Mouse (Mus musculus) thymus, postnatal 36 days (tissue): ENCODE measurements around the gene Zfc3h1.

Experiments used
- DNase-seq, 2 experiments: peaks; one replicate each; pipeline ENCODE4 v3.0.0; 2022; ENCODE audit warnings: mixed read lengths in 2 of 2

Zfc3h1 gene

GRCm38 (mm10) chr10:115385018-115386002 is 551 bp downstream of the Zfc3h1 start:
- DNase-seq: peak; percentile 70 to 76

- no peak for DNase-seq
These were observed 3.1 kb downstream of the Zfc3h1 start for GRCm38 (mm10) chr10:115387891-115388290.

GRCm38 (mm10) chr10:115391076-115391475 is 6.3 kb downstream of the Zfc3h1 start:
- DNase-seq: no peak

GRCm38 (mm10) chr10:115391896-115392295 is 7.1 kb downstream of the Zfc3h1 start:
- DNase-seq: no peak

GRCm38 (mm10) chr10:115406393-115406792 is 21.6 kb downstream of the Zfc3h1 start:
- DNase-seq: peak; percentile 46 to 51

GRCm38 (mm10) chr10:115413496-115413895 is 28.7 kb downstream of the Zfc3h1 start:
- no peak for DNase-seq

- no peak for DNase-seq
These were observed 29.3 kb downstream of the Zfc3h1 start for GRCm38 (mm10) chr10:115414056-115414455.

- no peak for DNase-seq
These were observed 37.2 kb downstream of the Zfc3h1 start for GRCm38 (mm10) chr10:115421976-115422375.

- DNase-seq: no peak
These were observed 40.6 kb downstream of the Zfc3h1 start for GRCm38 (mm10) chr10:115425351-115425750.

- no peak for DNase-seq
These were observed 52.5 kb downstream of the Zfc3h1 start for GRCm38 (mm10) chr10:115437286-115437685.

GRCm38 (mm10) chr10:115448614-115449013 is 63.9 kb downstream of the Zfc3h1 start:
- DNase-seq: no peak

- DNase-seq: no peak
These were observed 72.7 kb downstream of the Zfc3h1 start for GRCm38 (mm10) chr10:115457368-115458021.

GRCm38 (mm10) chr10:115462646-115463045 is 77.9 kb downstream of the Zfc3h1 start:
- no peak for DNase-seq

GRCm38 (mm10) chr10:115465072-115465471 is 80.3 kb downstream of the Zfc3h1 start:
- DNase-seq: no peak

GRCm38 (mm10) chr10:115465778-115466177 is 81.0 kb downstream of the Zfc3h1 start:
- DNase-seq: no peak

- DNase-seq: no peak
These were observed 83.2 kb downstream of the Zfc3h1 start for GRCm38 (mm10) chr10:115467985-115468384.

GRCm38 (mm10) chr10:115468632-115469031 is 83.9 kb downstream of the Zfc3h1 start:
- DNase-seq: no peak

GRCm38 (mm10) chr10:115469040-115469439 is 84.3 kb downstream of the Zfc3h1 start:
- no peak for DNase-seq

- DNase-seq: no peak
These were observed 86.0 kb downstream of the Zfc3h1 start for GRCm38 (mm10) chr10:115470621-115471334.

- DNase-seq: no peak
These were observed 88.6 kb downstream of the Zfc3h1 start for GRCm38 (mm10) chr10:115473213-115473961.

GRCm38 (mm10) chr10:115475000-115475550 is 90.3 kb downstream of the Zfc3h1 start:
- no peak for DNase-seq

- no peak for DNase-seq
These were observed 91.7 kb downstream of the Zfc3h1 start for GRCm38 (mm10) chr10:115476506-115476905.
